Mouse (Mus musculus) monocyte, adult 5-6 weeks (primary cell): ENCODE results near the gene Msx3. TPM values are rescaled to one million over a fixed set of nuclear protein-coding genes. Genes with fewer than 3 reads are reported as not detected.

Experiments used
- ATAC-seq: fragments of 153-309, 156-312 bp; replicated peaks from 2 replicates; pipeline ENCODE4 v1.8.0; 2017; ENCODE audit warnings: mild to moderate bottlenecking; ENCODE audit not compliant: low TSS enrichment, insufficient number of reproducible peaks, severe bottlenecking, poor library complexity, low FRiP score
- total RNA-seq: library from RNA; stranded (forward); fragments of 200-1000, 200-491, 200-594 nt; gene quantifications from 3 replicates; pipeline ENCODE4 v1.2.3, GENCODE M21; 2017

Gene Msx3
- total RNA-seq, 1 experiment from 2014 or later = not detected

- ATAC-seq = no peak
Observed at GRCm38 (mm10) chr7:140059601-140060000, 10.7 kb upstream of the Msx3 start.

GRCm38 (mm10) chr7:140058528-140058927 is 9.6 kb upstream of the Msx3 start:
- no peak for ATAC-seq

GRCm38 (mm10) chr7:140057413-140058407 is 8.8 kb upstream of the Msx3 start:
- ATAC-seq = no peak

GRCm38 (mm10) chr7:140054124-140054523 is 5.2 kb upstream of the Msx3 start:
- no peak for ATAC-seq

GRCm38 (mm10) chr7:140049115-140049689 is 313 bp upstream of the Msx3 start:
- ATAC-seq = no peak

- ATAC-seq = 0 out of 2 replicates have a peak, but pooled peaks have one; percentile 15
Observed at GRCm38 (mm10) chr7:140047811-140048311, 1.0 kb downstream of the Msx3 start.

- no peak for ATAC-seq
Observed at GRCm38 (mm10) chr7:140045546-140045945, 3.3 kb downstream of the Msx3 start.

- no peak for ATAC-seq
Observed at GRCm38 (mm10) chr7:140042728-140043127, 6.2 kb downstream of the Msx3 start.

- no peak for ATAC-seq
Observed at GRCm38 (mm10) chr7:140037171-140037555, 11.7 kb downstream of the Msx3 start.

GRCm38 (mm10) chr7:140036281-140037170 is 12.4 kb downstream of the Msx3 start, which contains the start of the genes Zfp511 and Tubgcp2:
Gene Zfp511 (plus strand): TSS chr7:140036391.
Gene Tubgcp2 (minus strand): TSS chr7:140036669.
- peak; percentile 94 for ATAC-seq

- no peak for ATAC-seq
Observed at GRCm38 (mm10) chr7:140035456-140035855, 13.4 kb downstream of the Msx3 start.

- ATAC-seq = no peak
Observed at GRCm38 (mm10) chr7:140033386-140033785, 15.5 kb downstream of the Msx3 start.

GRCm38 (mm10) chr7:140032366-140032765 is 16.5 kb downstream of the Msx3 start:
- ATAC-seq = no peak

GRCm38 (mm10) chr7:140031771-140032170 is 17.1 kb downstream of the Msx3 start:
- ATAC-seq = no peak

GRCm38 (mm10) chr7:140011336-140011735 is 37.6 kb downstream of the Msx3 start:
- no peak for ATAC-seq

GRCm38 (mm10) chr7:140007781-140008180 is 41.1 kb downstream of the Msx3 start:
- no peak for ATAC-seq

- ATAC-seq = no peak
Observed at GRCm38 (mm10) chr7:140006861-140007611, 41.9 kb downstream of the Msx3 start.

- ATAC-seq = no peak
Observed at GRCm38 (mm10) chr7:140004666-140005065, 44.2 kb downstream of the Msx3 start.
